Mouse (Mus musculus): ENCODE results near the gene Slc24a4. TPM values are rescaled to one million over a fixed set of nuclear protein-coding genes. Genes with fewer than 3 reads are reported as not detected.
A peak's percentile ranks its signal among the peaks of the same experiment; 100 is the strongest.

Gene Slc24a4
- total and polyA plus RNA-seq, 3 experiments: 0.23 to 0.69 (median 0.34) TPM

DNA sequence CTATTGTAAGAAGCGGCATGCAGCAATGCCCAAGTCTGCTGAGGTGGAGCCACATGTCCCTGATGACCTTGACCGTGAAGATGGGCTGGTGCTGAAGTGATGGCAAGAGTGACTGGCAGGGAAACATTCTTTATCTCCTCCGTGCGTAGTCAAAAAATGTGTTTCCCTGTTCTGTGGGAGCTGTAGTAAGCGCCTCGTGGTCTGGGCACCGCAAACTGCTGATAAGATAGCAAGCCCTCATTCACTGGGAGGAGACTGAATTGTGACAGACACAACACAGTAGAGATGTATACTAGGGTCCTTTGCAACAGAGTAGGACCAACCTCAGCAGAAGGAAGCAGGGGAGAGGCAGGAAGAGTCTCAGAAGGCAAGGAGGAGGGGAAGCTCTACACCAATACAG lies 10.5 kb upstream of the Slc24a4 start:
- Histone ChIP-seq H3K9ac (ENCODE audit: insufficient read depth, low read depth) (no peak overlapping the region), H3K4me2 (ENCODE audit: insufficient read depth, low read depth, poor library complexity, severe bottlenecking) (no peak overlapping the region), H3K27ac (ENCODE audit: insufficient read depth, low read depth) (no peak overlapping the region), H3K79me2 (replicated peaks; ENCODE audit: control insufficient read depth, extremely low read depth, insufficient read depth, poor library complexity, severe bottlenecking) (no peaks in the 10 kb centered on the region), H3K4me1 (ENCODE audit: control insufficient read depth in 1 of 2, insufficient read depth in 2 of 2) (no peaks in the 10 kb centered on the region), H3K36me3 (replicated peaks in 1 of 2; ENCODE audit: control insufficient read depth in 1 of 2, insufficient read depth in 1 of 2, low read length in 1 of 2) (no peaks in the 10 kb centered on the region), H3K4me3 (replicated peaks in 1 of 3; ENCODE audit: low read depth in 2 of 3, low read length in 2 of 3, poor library complexity in 1 of 3) (no peak overlapping the region), H3K9me3 (replicated peaks; ENCODE audit: low read length) (no peaks in the 10 kb centered on the region), H3K27me3 (replicated peaks) (no peaks in the 10 kb centered on the region)
- DNase-seq (ENCODE audit: extremely low read depth): no peak
- dilution Hi-C loops (cut with MboI; ENCODE audit: extremely low pct_ligation_motif_present, extremely low pct_unique_long_range_greater_than_20kb, low sequenced_read_pairs) (no loop called here), in situ Hi-C loops (cut with MboI; ENCODE audit: low pct_ligation_motif_present, low pct_unique_long_range_greater_than_20kb, low sequenced_read_pairs) (no loop called here)
- TF ChIP-seq MEF2A (IDR thresholded peaks at IDR 0.05; ENCODE audit: borderline replicate concordance, low read depth, low read length) (no peak), HCFC1 (IDR thresholded peaks at IDR 0.05; ENCODE audit: low read depth, low read length) (no peak), ZC3H11A (IDR thresholded peaks at IDR 0.05; ENCODE audit: low read depth, low read length) (no peak), ZKSCAN1 (IDR thresholded peaks at IDR 0.05; ENCODE audit: borderline replicate concordance, low read depth, low read length) (no peak), NRF1 (IDR thresholded peaks at IDR 0.05; ENCODE audit: low read depth, low read length) (no peak), MAX (IDR thresholded peaks at IDR 0.05; ENCODE audit: low read length) (no peak), JUN (IDR thresholded peaks at IDR 0.05; ENCODE audit: insufficient read depth, low read depth, low read length) (no peak), CHD2 (IDR thresholded peaks at IDR 0.05; ENCODE audit: low read length) (no peak)

DNA sequence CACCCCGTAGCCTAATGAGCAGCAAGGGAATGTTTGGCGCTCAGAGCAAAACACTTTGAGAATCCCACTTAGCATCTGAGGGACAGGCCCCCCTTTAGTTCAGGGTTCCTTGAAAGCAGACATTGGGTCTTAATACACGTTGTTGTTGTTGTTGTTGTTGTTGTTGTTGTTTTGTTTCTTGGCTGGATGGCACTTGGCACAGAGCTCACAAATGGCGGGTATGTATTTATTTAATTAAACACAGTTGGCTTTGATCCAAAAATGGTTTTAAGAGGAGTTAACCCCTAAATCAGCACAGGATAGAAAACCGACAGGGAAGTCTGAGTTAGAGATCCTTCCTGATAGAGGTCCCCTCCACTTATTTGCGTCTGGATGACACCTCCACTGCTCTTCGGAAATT lies 932 bp upstream of the Slc24a4 start:
- dilution Hi-C loops (cut with MboI; ENCODE audit: extremely low pct_ligation_motif_present, extremely low pct_unique_long_range_greater_than_20kb, low sequenced_read_pairs): no loop called here

More for the DNA sequence above, 932 bp upstream of the Slc24a4 start:
- no peak overlapping the region for H3K9ac ChIP-seq (ENCODE audit: insufficient read depth, low read depth)
- peaks cover 4% of the 10 kb centered on the region for H3K9me3 ChIP-seq (replicated peaks; ENCODE audit: low read length)
- TF ChIP-seq JUN (IDR thresholded peaks at IDR 0.05; ENCODE audit: insufficient read depth, low read depth, low read length) (no peak), RAD21 (IDR thresholded peaks at IDR 0.05; ENCODE audit: low read depth, low read length) (no peak), MAX (IDR thresholded peaks at IDR 0.05; ENCODE audit: low read length) (no peak), MAFK (IDR thresholded peaks at IDR 0.05; ENCODE audit: insufficient replicate concordance, low read length) (no peak), UBTF (IDR thresholded peaks at IDR 0.05; ENCODE audit: low read depth, low read length) (no peak), ZC3H11A (IDR thresholded peaks at IDR 0.05; ENCODE audit: low read depth, low read length) (no peak), USF2 (conservative IDR thresholded peaks at IDR 0.05; ENCODE audit: low read depth, low read length) (no peak), RCOR1 (conservative IDR thresholded peaks at IDR 0.05; ENCODE audit: low read depth, low read length) (no peak), BHLHE40 (IDR thresholded peaks at IDR 0.05; ENCODE audit: low read depth, low read length) (no peak), SIN3A (IDR thresholded peaks at IDR 0.05; ENCODE audit: low read length) (no peak), ZMIZ1 (IDR thresholded peaks at IDR 0.05; ENCODE audit: low read depth, low read length) (no peak), MEF2A (IDR thresholded peaks at IDR 0.05; ENCODE audit: borderline replicate concordance, low read depth, low read length) (no peak), CHD1 (IDR thresholded peaks at IDR 0.05; ENCODE audit: low read depth, low read length) (no peak), MYC (IDR thresholded peaks at IDR 0.05; ENCODE audit: low read depth, low read length) (no peak), ZNF384 (IDR thresholded peaks at IDR 0.05; ENCODE audit: low read depth, low read length) (no peak), NRF1 (IDR thresholded peaks at IDR 0.05; ENCODE audit: low read depth, low read length) (no peak), E2F4 (IDR thresholded peaks at IDR 0.05; ENCODE audit: insufficient replicate concordance, low read depth, low read length) (no peak), POLR2A (IDR thresholded peaks at IDR 0.05; ENCODE audit: low read depth, low read length) (no peak), MAZ (IDR thresholded peaks at IDR 0.05; ENCODE audit: low read depth, low read length) (no peak)
- no peak for DNase-seq (ENCODE audit: extremely low read depth)
- H3K4me1 ChIP-seq (ENCODE audit: control insufficient read depth in 1 of 2, insufficient read depth in 2 of 2): peaks cover 3 to 19% of the 10 kb centered on the region in 2 experiments; a peak in 2 of 4 replicates
- no peaks in the 10 kb centered on the region for H3K36me3 ChIP-seq (replicated peaks in 1 of 2; ENCODE audit: control insufficient read depth in 1 of 2, insufficient read depth in 1 of 2, low read length in 1 of 2)
- no peak overlapping the region for H3K27ac ChIP-seq (ENCODE audit: insufficient read depth, low read depth)
- H3K4me2 ChIP-seq (ENCODE audit: insufficient read depth, low read depth, poor library complexity, severe bottlenecking): peak overlapping the region; percentile 3; the same call in 1 of the 2 replicates
- H3K4me3 ChIP-seq (replicated peaks in 1 of 3; ENCODE audit: low read depth in 2 of 3, low read length in 2 of 3, poor library complexity in 1 of 3): no peak overlapping the region
- H3K79me2 ChIP-seq (replicated peaks; ENCODE audit: control insufficient read depth, extremely low read depth, insufficient read depth, poor library complexity, severe bottlenecking): no peaks in the 10 kb centered on the region
- peaks cover 31% of the 10 kb centered on the region for H3K27me3 ChIP-seq (replicated peaks)
- in situ Hi-C loops (cut with MboI; ENCODE audit: low pct_ligation_motif_present, low pct_unique_long_range_greater_than_20kb, low sequenced_read_pairs): no loop called here
